In the genomic region with DNA sequence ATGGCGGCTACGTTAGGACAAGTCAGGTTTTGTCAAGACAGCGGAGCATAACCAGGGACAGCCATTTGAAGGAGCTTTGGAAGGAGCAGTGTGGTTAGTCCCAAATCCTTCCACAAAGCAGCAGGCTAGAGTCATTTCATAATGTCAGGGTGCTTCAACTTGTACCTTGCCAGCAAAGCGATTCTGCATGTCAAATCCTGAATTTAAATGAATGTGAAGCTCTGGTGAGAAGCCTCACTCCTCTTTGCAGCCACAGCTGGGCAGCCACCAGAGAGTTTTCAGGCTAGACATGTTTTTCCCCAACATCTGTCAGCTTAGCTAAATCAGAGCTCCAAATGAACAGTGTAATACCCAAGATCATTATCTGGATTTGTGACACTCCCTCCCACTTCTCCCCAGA, we compare ENCODE assay signal across 20 mouse cellular contexts. TPM values are rescaled to one million over a fixed set of nuclear protein-coding genes. Genes with fewer than 3 reads are reported as not detected.
DNase-seq lines count a peak whose midpoint lies in the region; ATAC-seq lines count a peak whose summit lies in the region.
"Had no signal": no experiment of that assay in that cellular context is flagged by ENCODE, and none has a peak within 500 bp of the region (broad histone marks: within the 10 kb centered on the region; RNA-seq: fewer than 3 reads in every experiment).

No protein-coding gene starts in this region.

- H3K36me3 ChIP-seq in neural tube, embryonic 13.5 days = no peaks in the 10 kb centered on the region
- no peaks in the 10 kb centered on the region for H3K36me3 ChIP-seq in hindbrain, embryonic 14.5 days (replicated peaks; ENCODE audit: control insufficient read depth, insufficient read depth)
- no peaks in the 10 kb centered on the region for H3K36me3 ChIP-seq in midbrain, embryonic 14.5 days (ENCODE audit: control insufficient read depth, insufficient read depth, low read length)
- H3K36me3 ChIP-seq: embryonic facial prominence, embryonic 15.5 days; intestine, embryonic 15.5 days; limb, embryonic 13.5 days; liver, embryonic 15.5 days had no signal

- peak overlapping the region; percentile 52; the same call in 1 of the 2 replicates for H3K27ac ChIP-seq in neural tube, embryonic 13.5 days (replicated peaks)
- H3K27ac ChIP-seq in hindbrain, embryonic 14.5 days = peak overlapping the region; percentile 76
- H3K27ac ChIP-seq in midbrain, embryonic 14.5 days (replicated peaks; ENCODE audit: low read depth, low read length) = peak overlapping the region; percentile 70
- H3K27ac ChIP-seq: embryonic facial prominence, embryonic 15.5 days; gastrocnemius, adult 2 months; intestine, embryonic 15.5 days; limb, embryonic 13.5 days; liver, embryonic 15.5 days had no signal

- ATAC-seq in neural tube, embryonic 13.5 days (ENCODE audit: low read depth) = peak; percentile 41; the same call in 1 of the 2 replicates
- ATAC-seq in hindbrain, embryonic 14.5 days (ENCODE audit: low FRiP score) = 0 out of 2 replicates have a peak, but pooled peaks have one; percentile 49
- peak; percentile 58; the same call in 1 of the 2 replicates for ATAC-seq in midbrain, embryonic 14.5 days (ENCODE audit: low FRiP score, low TSS enrichment)
- ATAC-seq in granulocyte monocyte progenitor cell, adult 5-6 weeks (replicated peaks; ENCODE audit: poor library complexity, severe bottlenecking) = no peak
- ATAC-seq: intestine, embryonic 15.5 days had no signal

- WGBS in neural tube, embryonic 13.5 days = 73% methylated on average over 4 of the region's 4 CpGs
- WGBS in hindbrain, embryonic 14.5 days = 61% methylated on average over 4 of the region's 4 CpGs
- 41% methylated on average over 4 of the region's 4 CpGs for WGBS in midbrain, embryonic 14.5 days

- no peak overlapping the region for H3K9ac ChIP-seq in neural tube, embryonic 13.5 days
- no peak overlapping the region for H3K9ac ChIP-seq in hindbrain, embryonic 14.5 days
- H3K9ac ChIP-seq in midbrain, embryonic 14.5 days (replicated peaks; ENCODE audit: low read length) = no peak overlapping the region
- H3K9ac ChIP-seq: embryonic facial prominence, embryonic 15.5 days; intestine, embryonic 15.5 days; limb, embryonic 13.5 days; liver, embryonic 15.5 days had no signal

- peaks cover 21% of the 10 kb centered on the region for H3K4me1 ChIP-seq in neural tube, embryonic 13.5 days (replicated peaks)
- no peaks in the 10 kb centered on the region for H3K4me1 ChIP-seq in hindbrain, embryonic 14.5 days (replicated peaks; ENCODE audit: control insufficient read depth, insufficient read depth, low read length)
- H3K4me1 ChIP-seq in midbrain, embryonic 14.5 days (ENCODE audit: control insufficient read depth, insufficient read depth, low read length) = peaks cover 9% of the 10 kb centered on the region
- H3K4me1 ChIP-seq: intestine, embryonic 15.5 days; liver, embryonic 15.5 days; megakaryocyte, embryonic 14.5 days had no signal

- no peak for DNase-seq in neural tube, embryonic 10.5 days (ENCODE audit: extremely low spot score, low spot score)
- DNase-seq in hindbrain, embryonic 14.5 days (ENCODE audit: low spot score) = peak; percentile 55
- DNase-seq in midbrain, embryonic 14.5 days = peak; percentile 63
- no peak for DNase-seq in urinary bladder, adult 2 months (ENCODE audit: low spot score)
- no peak for DNase-seq in layer of hippocampus, postnatal 14 days (ENCODE audit: low spot score in 2 of 2)
- DNase-seq: cerebellum, adult 9-10 months; gastrocnemius, adult 2 months; heart, postnatal 14 days; lung, postnatal 10 days; right cerebral cortex, postnatal 25 days; thymus, postnatal 14 days had no signal

- no peak overlapping the region for H3K4me2 ChIP-seq in neural tube, embryonic 13.5 days
- no peak overlapping the region for H3K4me2 ChIP-seq in hindbrain, embryonic 14.5 days (replicated peaks)
- no peak overlapping the region for H3K4me2 ChIP-seq in midbrain, embryonic 14.5 days (ENCODE audit: low read length)
- H3K4me2 ChIP-seq: embryonic facial prominence, embryonic 15.5 days; intestine, embryonic 15.5 days; limb, embryonic 13.5 days; liver, embryonic 15.5 days had no signal

- H3K27me3 ChIP-seq in neural tube, embryonic 13.5 days = no peaks in the 10 kb centered on the region
- H3K27me3 ChIP-seq in hindbrain, embryonic 14.5 days (ENCODE audit: control insufficient read depth, insufficient read depth, low read length) = no peaks in the 10 kb centered on the region
- no peaks in the 10 kb centered on the region for H3K27me3 ChIP-seq in midbrain, embryonic 14.5 days (ENCODE audit: control insufficient read depth, insufficient read depth, low read length)
- H3K27me3 ChIP-seq: embryonic facial prominence, embryonic 15.5 days; intestine, embryonic 15.5 days; liver, embryonic 15.5 days; megakaryocyte, embryonic 14.5 days had no signal

- H3K9me3 ChIP-seq in neural tube, embryonic 13.5 days = no peaks in the 10 kb centered on the region
- H3K9me3 ChIP-seq in hindbrain, embryonic 14.5 days (ENCODE audit: control insufficient read depth, low read length) = no peaks in the 10 kb centered on the region
- H3K9me3 ChIP-seq in midbrain, embryonic 14.5 days (ENCODE audit: control insufficient read depth, low read length) = no peaks in the 10 kb centered on the region
- H3K9me3 ChIP-seq: embryonic facial prominence, embryonic 15.5 days; intestine, embryonic 15.5 days; limb, embryonic 13.5 days; liver, embryonic 15.5 days had no signal

- no peak overlapping the region for H3K4me3 ChIP-seq in neural tube, embryonic 13.5 days
- H3K4me3 ChIP-seq in hindbrain, embryonic 14.5 days (replicated peaks; ENCODE audit: low read length) = no peak overlapping the region
- H3K4me3 ChIP-seq in midbrain, embryonic 14.5 days (replicated peaks; ENCODE audit: low read depth, low read length) = no peak overlapping the region
- H3K4me3 ChIP-seq: embryonic facial prominence, embryonic 15.5 days; gastrocnemius, adult 2 months; intestine, embryonic 15.5 days; limb, embryonic 13.5 days; liver, embryonic 15.5 days; megakaryocyte, embryonic 14.5 days had no signal

RNA-seq across cellular contexts. Expression of a gene that starts 22.7 kb away (rescaled TPM):
- 0.88 and 1.2 TPM in 2 replicates for polyA plus RNA-seq in neural tube, embryonic 13.5 days (2015; fragmentation: Nextera tagmentation; extraction: Ambion mirVana)
- 1.2 TPM in 2 replicates for polyA plus RNA-seq in hindbrain, embryonic 14.5 days (2014; fragmentation: Nextera tagmentation; extraction: Ambion mirVana)
- polyA plus RNA-seq in midbrain, embryonic 14.5 days (2014; fragmentation: Nextera tagmentation; extraction: Ambion mirVana) = 0.89 and 0.98 TPM in 2 replicates
- polyA plus RNA-seq in urinary bladder, adult 2 months (2012; rRNA removed) = 0.03 TPM in 1 of 2 replicates, not detected in the other
- total RNA-seq in layer of hippocampus, postnatal 14 days (2021) = 1 to 10 TPM; 5.7 to 6.0 TPM
- total RNA-seq in granulocyte monocyte progenitor cell, adult 5-6 weeks (2014; fragmentation: Nextera tagmentation) = not detected in 2 replicates
- 2.7 and 4.0 TPM in 2 replicates for total RNA-seq in granulocyte monocyte progenitor cell, adult 5-6 weeks (2017)
- total RNA-seq: ES-E14; gastrocnemius, adult 2 months; heart, adult 8-10 months had no signal

Comparison
In these comparisons a context has a peak if more than half of its experiments do, and no peak if none do; other contexts are left out.
1. DNase-seq: peak in hindbrain, embryonic 14.5 days (single experiment) and midbrain, embryonic 14.5 days (single experiment); none in neural tube, embryonic 10.5 days (single experiment), urinary bladder, adult 2 months (single experiment) and layer of hippocampus, postnatal 14 days (0 of 2).
2. Peak in every context shown above with its lines, with median percentiles within 50 percentile points of each other: H3K27ac ChIP-seq.